Mouse (Mus musculus) stomach, embryonic 15.5 days (tissue): ENCODE results near the gene Pde12. TPM values are rescaled to one million over a fixed set of nuclear protein-coding genes. Genes with fewer than 3 reads are reported as not detected.
A peak's percentile ranks its signal among the peaks of the same experiment; 100 is the strongest.

Source experiments
- ATAC-seq: fragments of 200-750 bp; cut with Nextera tagmentation; 2 replicates; pipeline ENCODE4 v1.8.0; 2017; ENCODE audit warnings: low read depth, moderate number of reproducible peaks, moderate TSS enrichment; ENCODE audit not compliant: insufficient read depth, low FRiP score
- H3K27ac ChIP-seq: fragments of 300-500 bp; sonication (generic); 2 replicates; pipeline ENCODE4 v1.5.1; 2015; ENCODE audit warnings: mild to moderate bottlenecking, inconsistent platforms
- H3K27me3 ChIP-seq: fragments of 300-500 bp; sonication (generic); replicated peaks from 2 replicates; pipeline ENCODE4 v1.6.1; 2015; ENCODE audit warnings: inconsistent platforms
- H3K36me3 ChIP-seq: fragments of 300-500 bp; sonication (generic); 2 replicates; pipeline ENCODE4 v1.6.1; 2015; ENCODE audit warnings: inconsistent platforms
- H3K4me1 ChIP-seq: fragments of 300-500 bp; sonication (generic); 2 replicates; pipeline ENCODE4 v1.6.1; 2015; ENCODE audit warnings: inconsistent platforms
- H3K4me2 ChIP-seq: fragments of 300-500 bp; sonication (generic); 2 replicates; pipeline ENCODE4 v1.6.1; 2015; ENCODE audit warnings: mild to moderate bottlenecking, inconsistent platforms
- H3K4me3 ChIP-seq: fragments of 300-500 bp; sonication (generic); replicated peaks from 2 replicates; pipeline ENCODE4 v1.5.1; 2015; ENCODE audit warnings: inconsistent platforms
- H3K9ac ChIP-seq: fragments of 300-500 bp; sonication (generic); 2 replicates; pipeline ENCODE4 v1.6.1; 2015; ENCODE audit warnings: inconsistent platforms
- H3K9me3 ChIP-seq: fragments of 300-500 bp; sonication (generic); 2 replicates; pipeline ENCODE4 v1.6.1; 2016; ENCODE audit warnings: inconsistent platforms
- WGBS: fragments of 180-500 bp; shearing (Covaris S2); methylation state at CpG from one replicate; pipeline ENCODE4 v1.1.7; 2015; 5-methylcytosine and 5-hydroxymethylcytosine counted together
- microRNA-seq: library from miRNA; unstranded; fragments of <30 nt; microRNA quantifications from one replicate; pipeline ENCODE4, GENCODE M21; 2016
- polyA plus RNA-seq: library from polyadenylated mRNA; unstranded; fragments of >200 nt; fragmentation: Nextera tagmentation; extraction: Ambion mirVana; gene quantifications from 2 replicates; pipeline ENCODE4 v1.2.1, GENCODE M21; 2015

The Pde12 gene
- polyA plus RNA-seq, 1 experiment from 2014 or later: 10.0 TPM

- peak overlapping the region; percentile 98 for H3K9ac ChIP-seq
- peak overlapping the region; percentile 92 for H3K4me3 ChIP-seq
- H3K36me3 ChIP-seq: no peaks in the 10 kb centered on the region
- no peaks in the 10 kb centered on the region for H3K27me3 ChIP-seq
- H3K4me2 ChIP-seq: peak overlapping the region; percentile 65
- no peaks in the 10 kb centered on the region for H3K9me3 ChIP-seq
- ATAC-seq: no peak
- H3K27ac ChIP-seq: peak overlapping the region; percentile 98; the same call in 1 of the 2 replicates
- WGBS: 4% methylated on average over 11 of the region's 11 CpGs
- H3K4me1 ChIP-seq: peaks cover 5% of the 10 kb centered on the region; the same call in 1 of the 2 replicates
These were observed 30.4 kb downstream of the Pde12 start for GRCm38 (mm10) chr14:26639251-26639650.

GRCm38 (mm10) chr14:26638708-26639084 is 31.0 kb downstream of the Pde12 start:
- Histone ChIP-seq H3K9ac (peak overlapping the region; percentile 98), H3K4me1 (peaks cover 5% of the 10 kb centered on the region; the same call in 1 of the 2 replicates), H3K4me3 (peak overlapping the region; percentile 92), H3K4me2 (peak overlapping the region; percentile 65), H3K36me3 (no peaks in the 10 kb centered on the region), H3K27me3 (no peaks in the 10 kb centered on the region), H3K9me3 (no peaks in the 10 kb centered on the region), H3K27ac (peak overlapping the region; percentile 98)
- ATAC-seq: peak; percentile 29; the same call in 1 of the 2 replicates
- under 1% methylated on average over 16 of the region's 16 CpGs for WGBS

GRCm38 (mm10) chr14:26637851-26638707 is 31.6 kb downstream of the Pde12 start, which contains the start of gene Arf4:
Arf4 (plus strand) TSS chr14:26638074.
- Histone ChIP-seq H3K27me3 (no peaks in the 10 kb centered on the region), H3K4me2 (peak within 1 kb of the TSS; percentile 65), H3K4me1 (peaks cover 5% of the 10 kb centered on the region; the same call in 1 of the 2 replicates), H3K4me3 (peak within 1 kb of the TSS; percentile 92), H3K9ac (peak within 1 kb of the TSS; percentile 98), H3K27ac (peak within 1 kb of the TSS; percentile 98), H3K36me3 (no peaks in the 10 kb centered on the region), H3K9me3 (no peaks in the 10 kb centered on the region)
- peak; percentile 99 for ATAC-seq
- under 1% methylated on average over 73 of the region's 83 CpGs for WGBS

- Histone ChIP-seq H3K27ac (peak overlapping the region; percentile 89), H3K9ac (no peak overlapping the region; the same call in 1 of the 2 replicates), H3K4me3 (peak overlapping the region; percentile 92), H3K9me3 (no peaks in the 10 kb centered on the region), H3K4me1 (peaks cover 5% of the 10 kb centered on the region; the same call in 1 of the 2 replicates), H3K27me3 (no peaks in the 10 kb centered on the region), H3K36me3 (0 out of 2 replicates have a peak, but pooled peaks cover 3% of the 10 kb centered on the region), H3K4me2 (peak overlapping the region; percentile 58)
- WGBS: 20% methylated on average over 17 of the region's 17 CpGs
- 0 out of 2 replicates have a peak, but pooled peaks have one; percentile 5 for ATAC-seq
These were observed 32.4 kb downstream of the Pde12 start for GRCm38 (mm10) chr14:26637025-26637850.

- Histone ChIP-seq H3K27ac (no peak overlapping the region), H3K36me3 (peaks cover 39% of the 10 kb centered on the region), H3K9me3 (no peaks in the 10 kb centered on the region), H3K4me2 (no peak overlapping the region), H3K27me3 (no peaks in the 10 kb centered on the region), H3K4me1 (no peaks in the 10 kb centered on the region), H3K4me3 (no peak overlapping the region), H3K9ac (no peak overlapping the region)
- 85% methylated on average over 5 of the region's 5 CpGs for WGBS
- no peak for ATAC-seq
These were observed 43.0 kb downstream of the Pde12 start for GRCm38 (mm10) chr14:26626605-26627140.

GRCm38 (mm10) chr14:26625301-26625700 is 44.4 kb downstream of the Pde12 start:
- ATAC-seq: no peak

GRCm38 (mm10) chr14:26610689-26611088 is 59.0 kb downstream of the Pde12 start:
- Histone ChIP-seq H3K9ac (no peak overlapping the region), H3K4me2 (no peak overlapping the region), H3K27me3 (no peaks in the 10 kb centered on the region), H3K4me1 (no peaks in the 10 kb centered on the region), H3K36me3 (peaks cover 22% of the 10 kb centered on the region), H3K4me3 (no peak overlapping the region), H3K27ac (no peak overlapping the region), H3K9me3 (no peaks in the 10 kb centered on the region)
- 87% methylated on average over 4 of the region's 4 CpGs for WGBS
- no peak for ATAC-seq

More at GRCm38 (mm10) chr14:26625301-26625700, 44.4 kb downstream of the Pde12 start:
- H3K36me3 ChIP-seq: peaks cover 44% of the 10 kb centered on the region
- H3K4me1 ChIP-seq: no peaks in the 10 kb centered on the region
- no peaks in the 10 kb centered on the region for H3K9me3 ChIP-seq
- no peak overlapping the region for H3K9ac ChIP-seq
- WGBS: 80% methylated on average over 4 of the region's 4 CpGs
- no peaks in the 10 kb centered on the region for H3K27me3 ChIP-seq
- H3K27ac ChIP-seq: no peak overlapping the region
- H3K4me2 ChIP-seq: no peak overlapping the region
- no peak overlapping the region for H3K4me3 ChIP-seq

Small RNA genes within 50 kb of the gene (microRNA-seq; reads per million reads assigned to microRNA genes)
- gene Mir7672: not detected

Other genes starting within 250 kb of the Pde12 start
- gene Slmap, start 135.0 kb downstream of the Pde12 start, polyA plus RNA-seq: 48.3 and 49.9 TPM in 2 replicates
- gene Dennd6a, start 96.0 kb downstream of the Pde12 start, polyA plus RNA-seq: 34.4 and 36.0 TPM in 2 replicates
- 614 and 698 TPM in 2 replicates for gene Arf4, start 31.8 kb downstream of the Pde12 start, polyA plus RNA-seq
- gene Dnah12, start 23.4 kb upstream of the Pde12 start, polyA plus RNA-seq: 0.03 and 0.05 TPM in 2 replicates
- gene Asb14, start 224.7 kb upstream of the Pde12 start, polyA plus RNA-seq: 0.08 TPM in 1 of 2 replicates, not detected in the other